Mouse (Mus musculus) liver, embryonic 16.5 days (tissue): ENCODE data around the gene Xrra1. TPM values are rescaled to one million over a fixed set of nuclear protein-coding genes. Genes with fewer than 3 reads are reported as not detected.
A peak's percentile ranks its signal among the peaks of the same experiment; 100 is the strongest.

Experiments used
- ATAC-seq: fragments of 200-750 bp; cut with Nextera tagmentation; 2 replicates; pipeline ENCODE4 v1.8.0; 2017; ENCODE audit warnings: low read depth, mild to moderate bottlenecking, moderate number of reproducible peaks, moderate library complexity
- H3K27ac ChIP-seq: fragments of 300-500 bp; sonication (generic); 2 replicates; pipeline ENCODE4 v1.5.1; 2014; ENCODE audit warnings: mild to moderate bottlenecking, low read length
- H3K27me3 ChIP-seq: fragments of 300-500 bp; sonication (generic); 2 replicates; pipeline ENCODE4 v1.6.1; 2014; ENCODE audit warnings: low read depth, low read length, mixed read lengths; ENCODE audit not compliant: control insufficient read depth, insufficient read depth
- H3K36me3 ChIP-seq: fragments of 300-500 bp; sonication (generic); 2 replicates; pipeline ENCODE4 v1.6.1; 2014; ENCODE audit warnings: mild to moderate bottlenecking; ENCODE audit not compliant: control insufficient read depth, insufficient read depth
- H3K4me1 ChIP-seq: fragments of 300-500 bp; sonication (generic); 2 replicates; pipeline ENCODE4 v1.6.1; 2014; ENCODE audit warnings: low read depth, low read length, mixed read lengths; ENCODE audit not compliant: control insufficient read depth
- H3K4me2 ChIP-seq: fragments of 300-500 bp; sonication (generic); 2 replicates; pipeline ENCODE4 v1.6.1; 2014; ENCODE audit warnings: low read depth, low read length, mixed read lengths
- H3K4me3 ChIP-seq: fragments of 300-500 bp; sonication (generic); 2 replicates; pipeline ENCODE4 v1.5.1; 2014; ENCODE audit warnings: low read depth, mild to moderate bottlenecking, low read length
- H3K9ac ChIP-seq: fragments of 300-500 bp; sonication (generic); 2 replicates; pipeline ENCODE4 v1.6.1; 2014; ENCODE audit warnings: low read depth, low read length
- H3K9me3 ChIP-seq: fragments of 300-500 bp; sonication (generic); replicated peaks from 2 replicates; pipeline ENCODE4 v1.6.1; 2016; ENCODE audit warnings: low read length; ENCODE audit not compliant: control insufficient read depth
- WGBS: fragments of 180-500 bp; shearing (Covaris S2); extraction: QIAGEN DNeasy Blood & Tissue Kit; methylation state at CpG from one replicate; pipeline ENCODE4 v1.1.7; 2014; ENCODE audit not compliant: insufficient replicate concordance; 5-methylcytosine and 5-hydroxymethylcytosine counted together
- polyA plus RNA-seq: library from polyadenylated mRNA; unstranded; fragments of >200 nt; fragmentation: Nextera tagmentation; extraction: Ambion mirVana; gene quantifications from 2 replicates; pipeline ENCODE4 v1.2.1, GENCODE M21; 2015

Xrra1 gene
- polyA plus RNA-seq, 1 experiment from 2014 or later = not detected

DNA sequence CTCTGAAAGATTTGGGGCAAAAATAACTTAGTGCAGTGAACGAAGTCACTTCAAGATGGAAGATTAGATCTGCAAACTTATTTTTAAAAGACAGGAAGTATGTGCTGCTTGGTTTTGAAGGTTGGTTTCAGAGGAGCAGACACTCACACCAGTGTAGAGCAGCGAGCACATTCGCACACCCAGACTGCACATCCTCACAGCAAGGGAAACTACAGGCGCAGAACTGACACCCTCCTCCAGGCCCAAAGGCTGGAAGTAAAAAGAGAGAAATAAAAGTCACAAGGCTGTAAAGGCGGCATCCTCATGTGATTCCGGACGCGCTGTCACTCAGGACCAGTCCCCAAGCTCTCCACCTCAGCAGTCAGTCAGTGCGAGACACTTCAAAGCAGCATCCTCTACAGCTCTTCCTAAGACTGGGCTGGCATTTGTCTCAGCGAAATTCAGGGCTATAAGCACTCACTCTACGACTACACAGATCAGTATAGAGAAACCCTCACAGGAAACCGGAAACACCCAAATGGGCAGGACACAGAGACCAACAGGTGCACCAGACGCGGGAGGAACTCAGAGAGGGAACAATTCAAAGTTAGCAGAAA is 2.6 kb upstream of the Xrra1 start:
- peak overlapping the region; percentile 17; the same call in 1 of the 2 replicates for H3K4me2 ChIP-seq
- H3K36me3 ChIP-seq = peaks cover 9% of the 10 kb centered on the region
- H3K27me3 ChIP-seq = no peaks in the 10 kb centered on the region
- H3K4me1 ChIP-seq = peaks cover 21% of the 10 kb centered on the region
- 0 out of 2 replicates have a peak overlapping the region, but pooled peaks have one; percentile 6 for H3K9ac ChIP-seq
- 0 out of 2 replicates have a peak overlapping the region, but pooled peaks have one; percentile 4 for H3K4me3 ChIP-seq
- no peak for ATAC-seq
- no peaks in the 10 kb centered on the region for H3K9me3 ChIP-seq
- H3K27ac ChIP-seq = no peak overlapping the region
- 64% methylated on average over 14 of the region's 14 CpGs for WGBS

DNA sequence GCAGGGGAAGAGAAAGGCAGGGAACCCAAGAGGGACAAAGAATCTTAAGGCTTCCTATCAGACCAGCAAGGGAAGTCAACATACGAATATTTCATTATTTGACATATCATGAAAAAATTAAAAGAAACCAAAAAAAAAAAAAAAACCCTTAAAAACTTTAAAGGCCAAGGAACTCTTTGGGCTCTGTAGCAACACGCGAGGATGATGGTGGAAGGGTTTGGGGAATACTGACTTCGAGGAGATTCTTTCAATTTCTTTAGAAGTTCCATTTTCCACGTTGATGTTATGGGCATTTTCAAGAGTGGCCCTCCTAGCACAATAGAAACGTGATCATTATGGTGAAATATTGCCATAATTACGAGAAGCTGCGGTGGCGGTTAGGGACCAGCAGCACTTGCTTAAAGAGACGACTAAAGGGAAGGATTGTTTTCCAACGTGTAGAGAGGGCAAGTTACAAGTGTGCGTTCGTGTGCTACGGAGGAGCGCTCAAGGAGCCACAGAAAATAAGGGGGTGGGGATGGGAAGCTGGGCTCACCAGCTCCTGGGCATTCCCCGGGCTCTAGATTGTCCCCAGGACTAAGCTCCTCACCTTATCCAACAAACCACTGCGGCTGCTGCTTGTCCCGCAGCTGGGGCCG is 622 bp upstream of the Xrra1 start:
- H3K4me3 ChIP-seq = peak overlapping the region; percentile 85
- peak; percentile 11; the same call in 1 of the 2 replicates for ATAC-seq
- 1% methylated on average over 19 of the region's 19 CpGs for WGBS

DNA sequence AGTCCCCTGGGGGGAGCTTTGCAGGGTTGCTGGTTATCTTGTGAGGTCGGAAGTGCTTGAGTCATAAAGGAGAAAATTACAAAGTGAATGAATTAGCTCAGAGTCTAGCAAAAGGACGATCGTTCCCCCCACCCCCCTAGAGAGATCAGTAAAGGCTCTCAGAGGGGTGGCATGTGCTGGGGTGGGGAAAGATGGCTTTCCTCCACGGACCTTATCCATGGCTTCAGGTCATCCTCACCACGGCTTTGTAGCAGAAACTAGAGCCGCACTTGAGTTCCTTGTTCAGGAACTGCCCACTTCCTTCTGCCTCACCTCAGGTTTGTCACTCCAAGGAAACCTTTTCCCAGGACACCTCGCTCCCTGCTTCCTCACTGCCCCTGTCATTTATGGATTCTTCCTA is 4.4 kb downstream of the Xrra1 start, which contains the start of gene Spcs2:
Spcs2 (minus strand) TSS at position 101 of the 400 bp plus-strand sequence.
- no peaks in the 10 kb centered on the region; the same call in 1 of the 2 replicates for H3K27me3 ChIP-seq
- no peak for ATAC-seq
- 34% methylated on average over 7 of the region's 7 CpGs for WGBS
- H3K9me3 ChIP-seq = no peaks in the 10 kb centered on the region
- H3K4me1 ChIP-seq = peaks cover 4% of the 10 kb centered on the region
- H3K4me2 ChIP-seq = no peak within 1 kb of the TSS
- H3K9ac ChIP-seq = no peak within 1 kb of the TSS
- H3K4me3 ChIP-seq = no peak within 1 kb of the TSS
- H3K36me3 ChIP-seq = no peaks in the 10 kb centered on the region
- H3K27ac ChIP-seq = no peak within 1 kb of the TSS

More for the DNA sequence above, 622 bp upstream of the Xrra1 start:
- Histone ChIP-seq H3K9me3 (no peaks in the 10 kb centered on the region), H3K4me1 (peaks cover 21% of the 10 kb centered on the region), H3K9ac (peak overlapping the region; percentile 91), H3K27ac (peak overlapping the region; percentile 68), H3K27me3 (no peaks in the 10 kb centered on the region), H3K36me3 (peaks cover 8% of the 10 kb centered on the region), H3K4me2 (peak overlapping the region; percentile 74)

DNA sequence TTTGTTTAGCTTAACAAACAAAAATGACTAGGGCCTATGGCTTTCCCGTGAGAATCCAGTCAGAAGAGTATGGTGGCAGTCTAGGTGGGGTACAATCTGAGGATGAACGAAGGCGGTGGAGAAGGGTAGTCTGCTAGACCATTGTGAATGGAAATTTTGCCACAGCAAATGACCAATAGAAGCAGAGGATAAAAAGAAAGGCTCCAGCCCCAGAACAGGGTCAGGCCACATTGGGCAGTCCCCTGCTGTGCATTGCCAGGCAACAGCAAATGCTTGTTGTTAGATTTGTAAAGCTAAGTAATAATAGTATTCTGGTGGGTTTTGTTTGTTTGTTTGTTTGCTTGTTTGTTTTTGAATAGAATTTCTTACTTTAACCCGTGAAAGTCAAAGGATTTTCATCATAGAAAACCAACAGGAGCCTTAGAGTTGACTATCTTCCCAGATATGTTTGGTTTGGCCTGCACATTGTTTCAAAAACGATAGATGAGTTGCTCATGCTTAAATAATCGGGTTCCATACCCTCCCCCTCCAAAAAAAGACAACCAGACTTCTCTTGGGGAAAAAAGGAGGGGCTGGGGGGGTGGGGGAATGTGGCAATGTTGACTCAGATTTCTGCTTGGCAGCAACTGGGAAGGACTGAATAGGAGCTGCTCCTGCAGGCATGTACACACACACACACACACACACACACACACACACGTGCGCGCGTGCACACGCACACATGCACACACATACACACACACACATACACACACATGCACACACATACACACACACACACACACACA is 5.5 kb downstream of the Xrra1 start:
- H3K9ac ChIP-seq = no peak overlapping the region
- 0 out of 2 replicates have a peak, but pooled peaks have one; percentile 13 for ATAC-seq
- no peaks in the 10 kb centered on the region; the same call in 1 of the 2 replicates for H3K27me3 ChIP-seq
- H3K36me3 ChIP-seq = no peaks in the 10 kb centered on the region
- no peak overlapping the region for H3K4me3 ChIP-seq
- H3K9me3 ChIP-seq = no peaks in the 10 kb centered on the region
- 57% methylated on average over 11 of the region's 11 CpGs for WGBS
- H3K4me1 ChIP-seq = no peaks in the 10 kb centered on the region
- no peak overlapping the region for H3K27ac ChIP-seq
- H3K4me2 ChIP-seq = no peak overlapping the region

DNA sequence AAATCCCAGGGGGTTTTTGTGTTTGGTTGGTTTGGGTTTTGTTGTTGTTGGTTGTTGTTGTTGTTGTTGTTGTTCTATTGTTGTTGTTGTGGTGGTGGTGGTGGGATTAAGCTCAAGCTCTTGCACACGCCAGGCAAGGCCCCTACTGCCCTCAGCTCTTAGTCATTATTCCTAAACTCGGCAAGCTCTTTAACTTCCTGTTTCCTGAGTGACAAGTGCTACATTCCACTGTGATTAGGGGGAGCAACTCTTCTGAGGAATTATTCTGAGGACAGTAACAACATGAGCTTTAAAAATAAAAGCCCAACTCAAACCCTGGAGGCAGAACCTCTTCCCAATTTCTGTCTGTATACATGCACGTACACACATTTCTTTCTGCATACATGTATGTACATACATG is 6.3 kb downstream of the Xrra1 start:
- Histone ChIP-seq H3K27ac (no peak overlapping the region), H3K4me3 (no peak overlapping the region), H3K9me3 (no peaks in the 10 kb centered on the region), H3K4me1 (no peaks in the 10 kb centered on the region), H3K27me3 (no peaks in the 10 kb centered on the region; the same call in 1 of the 2 replicates), H3K9ac (no peak overlapping the region), H3K36me3 (no peaks in the 10 kb centered on the region), H3K4me2 (no peak overlapping the region)
- no peak for ATAC-seq
- WGBS = 37% methylated on average over 3 of the region's 3 CpGs

DNA sequence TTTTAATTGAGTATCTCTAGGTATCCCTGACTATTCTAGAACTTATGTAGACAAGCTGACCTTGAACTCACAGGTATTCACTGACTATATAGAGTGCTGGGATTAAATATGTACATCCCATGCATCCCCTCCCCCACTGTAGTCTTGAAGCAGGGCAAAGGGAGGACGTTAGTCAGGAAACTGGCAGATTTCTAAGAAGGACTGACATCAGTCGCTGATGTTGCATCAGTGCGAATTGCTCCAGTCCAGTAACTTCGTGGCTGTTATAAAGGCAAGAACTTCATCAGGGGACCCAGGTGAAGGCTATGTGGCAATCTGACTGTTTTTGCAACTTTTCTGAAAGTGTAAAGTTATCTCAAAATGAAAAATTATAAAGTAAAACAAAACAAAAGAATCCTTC is 10.4 kb downstream of the Xrra1 start:
- Histone ChIP-seq H3K27ac (no peak overlapping the region), H3K9ac (no peak overlapping the region), H3K36me3 (no peaks in the 10 kb centered on the region), H3K27me3 (no peaks in the 10 kb centered on the region), H3K4me2 (no peak overlapping the region), H3K4me3 (no peak overlapping the region), H3K4me1 (no peaks in the 10 kb centered on the region), H3K9me3 (no peaks in the 10 kb centered on the region)
- WGBS = 36% methylated on average over 4 of the region's 4 CpGs
- no peak for ATAC-seq

DNA sequence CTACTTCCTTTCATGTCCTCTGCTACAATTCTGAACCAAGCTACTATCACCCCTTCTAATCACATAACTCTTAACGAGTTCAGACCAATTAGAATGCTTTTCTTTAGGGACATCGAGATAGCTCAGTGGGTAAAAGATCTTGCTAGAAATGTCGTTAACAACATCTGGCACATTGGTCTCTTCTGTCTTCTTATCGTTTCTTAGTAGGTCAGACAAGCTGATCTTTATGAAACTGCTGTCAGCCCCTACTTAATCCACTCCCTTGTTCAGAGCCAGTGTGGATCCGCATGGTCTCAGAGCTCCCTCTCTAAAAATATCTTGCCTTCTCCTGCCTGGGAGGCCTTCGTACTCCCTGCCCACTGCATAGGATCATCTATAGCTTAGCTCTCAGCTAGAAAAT is 15.0 kb downstream of the Xrra1 start:
- Histone ChIP-seq H3K27ac (no peak overlapping the region), H3K9ac (no peak overlapping the region), H3K4me2 (no peak overlapping the region), H3K4me3 (no peak overlapping the region), H3K9me3 (no peaks in the 10 kb centered on the region), H3K4me1 (no peaks in the 10 kb centered on the region), H3K27me3 (no peaks in the 10 kb centered on the region), H3K36me3 (no peaks in the 10 kb centered on the region)
- no peak for ATAC-seq
- WGBS = 50% methylated on average over 6 of the region's 6 CpGs

DNA sequence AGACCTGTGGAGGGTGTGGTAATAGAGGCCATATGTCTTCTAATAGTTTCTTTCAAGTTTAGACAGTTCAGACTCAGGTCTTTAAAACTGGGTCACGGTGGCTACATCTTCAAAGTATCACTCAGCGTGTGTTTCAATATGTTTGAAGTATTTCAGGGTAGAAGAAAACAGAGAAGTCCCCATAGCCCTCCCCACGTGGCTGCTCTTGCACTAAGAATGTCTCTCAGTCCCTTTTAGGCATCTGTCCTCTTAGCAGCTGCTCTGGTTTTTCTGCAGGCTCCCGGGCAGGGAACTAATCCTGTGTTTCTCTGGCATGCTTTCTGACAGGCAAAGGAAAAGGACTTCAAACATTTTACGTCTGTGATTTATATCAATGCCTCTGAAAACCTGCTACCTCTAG is 17.0 kb downstream of the Xrra1 start:
- H3K4me2 ChIP-seq = no peak overlapping the region
- no peaks in the 10 kb centered on the region for H3K4me1 ChIP-seq
- no peak overlapping the region for H3K9ac ChIP-seq
- H3K9me3 ChIP-seq = no peaks in the 10 kb centered on the region
- H3K27ac ChIP-seq = no peak overlapping the region
- no peaks in the 10 kb centered on the region for H3K36me3 ChIP-seq
- WGBS = 47% methylated on average over 5 of the region's 5 CpGs
- H3K4me3 ChIP-seq = no peak overlapping the region
- ATAC-seq = no peak
- H3K27me3 ChIP-seq = no peaks in the 10 kb centered on the region
